Mouse (Mus musculus): Measurements from ENCODE around the gene Phf23. TPM values are rescaled to one million over a fixed set of nuclear protein-coding genes. Genes with fewer than 3 reads are reported as not detected.

Gene Phf23
- total RNA-seq, 1 experiment from 2014 or later: 47.3 TPM

- no peak for DNase-seq
These were observed 24.8 kb upstream of the Phf23 start for GRCm38 (mm10) chr11:69970775-69971174.

- no peak for DNase-seq
These were observed 20.7 kb upstream of the Phf23 start for GRCm38 (mm10) chr11:69974907-69975306.

GRCm38 (mm10) chr11:69976271-69976670 lies 19.3 kb upstream of the Phf23 start:
- no peak for DNase-seq

- DNase-seq: no peak
These were observed 15.8 kb upstream of the Phf23 start for GRCm38 (mm10) chr11:69979827-69980195.

- peak; percentile 97 for DNase-seq
These were observed 15.1 kb upstream of the Phf23 start for GRCm38 (mm10) chr11:69980196-69981140.

GRCm38 (mm10) chr11:69981141-69981762 lies 14.3 kb upstream of the Phf23 start, which contains the start of gene Ctdnep1:
TSS of gene Ctdnep1 (plus strand) at chr11:69981156.
- DNase-seq: peak; percentile 49

GRCm38 (mm10) chr11:69982225-69982624 lies 13.4 kb upstream of the Phf23 start, which contains the start of gene Elp5:
TSS of gene Elp5 (minus strand) at chr11:69982517.
- DNase-seq: no peak

- peak; percentile 61 for DNase-seq
These were observed 12.7 kb upstream of the Phf23 start for GRCm38 (mm10) chr11:69982877-69983276.

GRCm38 (mm10) chr11:69983377-69983776 lies 12.2 kb upstream of the Phf23 start:
- DNase-seq: no peak

- no peak for DNase-seq
These were observed 11.1 kb upstream of the Phf23 start for GRCm38 (mm10) chr11:69984431-69984830.

- DNase-seq: peak; percentile 7
These were observed 5.6 kb upstream of the Phf23 start for GRCm38 (mm10) chr11:69989949-69990348.

GRCm38 (mm10) chr11:69990850-69991691 lies 4.5 kb upstream of the Phf23 start, which contains the start of gene Gabarap:
TSS of gene Gabarap (plus strand) at chr11:69991143.
- DNase-seq: peak; percentile 99

- no peak for DNase-seq
These were observed 3.9 kb upstream of the Phf23 start for GRCm38 (mm10) chr11:69991711-69992110.

GRCm38 (mm10) chr11:69992396-69992795 lies 3.2 kb upstream of the Phf23 start:
- DNase-seq: no peak

GRCm38 (mm10) chr11:69992932-69993331 lies 2.6 kb upstream of the Phf23 start:
- no peak for DNase-seq

- no peak for DNase-seq
These were observed 1.0 kb upstream of the Phf23 start for GRCm38 (mm10) chr11:69994401-69995090.

GRCm38 (mm10) chr11:69996161-69997061 lies 834 bp downstream of the Phf23 start:
- DNase-seq: peak; percentile 84

- peak; percentile 96 for DNase-seq
These were observed 1.5 kb downstream of the Phf23 start for GRCm38 (mm10) chr11:69997070-69997509.

- peak; percentile 33 for DNase-seq
These were observed 3.3 kb downstream of the Phf23 start for GRCm38 (mm10) chr11:69998567-69999491.

Measured in adrenal gland, postnatal 14 days (tissue).